Mouse (Mus musculus) ES-Bruce4 (cell line): Measurements from ENCODE around the gene Sgms1.

Experiments used
- CTCF ChIP-seq: IDR thresholded peaks from one replicate; pipeline ENCODE4 v1.8.1; 2011; ENCODE audit warnings: low read depth, low read length
- EP300 ChIP-seq: IDR thresholded peaks from 2 replicates; pipeline ENCODE4 v1.6.1; 2011; ENCODE audit warnings: low read depth, low read length; ENCODE audit not compliant: insufficient read depth
- POLR2A ChIP-seq: IDR thresholded peaks from one replicate; pipeline ENCODE4 v1.8.1; 2011; ENCODE audit warnings: low read length; ENCODE audit not compliant: insufficient read depth

GRCm38 (mm10) chr19:32257616-32258015 lies 131.9 kb downstream of the Sgms1 start:
- TF ChIP-seq CTCF (no peak), EP300 (no peak), POLR2A (no peak)
